Mouse (Mus musculus) stomach, postnatal 0 days (tissue): ENCODE measurements around the gene Scgn. TPM values are rescaled to one million over a fixed set of nuclear protein-coding genes. Genes with fewer than 3 reads are reported as not detected.

ENCODE experiments used
- ATAC-seq: fragments of 200-750 bp; cut with Nextera tagmentation; 2 replicates; pipeline ENCODE4 v1.8.0; 2017; ENCODE audit not compliant: low FRiP score, low TSS enrichment
- DNase-seq: peaks from one replicate; pipeline ENCODE4 v3.0.0-alpha.2; 2016; ENCODE audit warnings: low spot score
- H3K27ac ChIP-seq: fragments of 300-500 bp; sonication (generic); replicated peaks from 2 replicates; pipeline ENCODE4 v1.5.1; 2014; ENCODE audit warnings: mild to moderate bottlenecking, control low read depth
- H3K27me3 ChIP-seq: fragments of 300-500 bp; sonication (generic); 2 replicates; pipeline ENCODE4 v1.6.1; 2014; ENCODE audit warnings: low read length; ENCODE audit not compliant: control insufficient read depth, insufficient read depth
- H3K36me3 ChIP-seq: fragments of 300-500 bp; sonication (generic); 2 replicates; pipeline ENCODE4 v1.6.1; 2014; ENCODE audit warnings: low read length, mixed read lengths; ENCODE audit not compliant: control insufficient read depth, insufficient read depth
- H3K4me1 ChIP-seq: fragments of 300-500 bp; sonication (generic); replicated peaks from 2 replicates; pipeline ENCODE4 v1.6.1; 2014; ENCODE audit warnings: antibody characterized with exemption; ENCODE audit not compliant: control insufficient read depth, insufficient read depth
- H3K4me2 ChIP-seq: fragments of 300-500 bp; sonication (generic); replicated peaks from 2 replicates; pipeline ENCODE4 v1.6.1; 2014; ENCODE audit warnings: low read depth, mild to moderate bottlenecking, control low read depth, moderate library complexity
- H3K4me3 ChIP-seq: fragments of 300-500 bp; sonication (generic); 2 replicates; pipeline ENCODE4 v1.5.1; 2014; ENCODE audit warnings: low read depth, low read length, control low read depth
- H3K9ac ChIP-seq: fragments of 300-500 bp; sonication (generic); 2 replicates; pipeline ENCODE4 v1.6.1; 2014; ENCODE audit warnings: mild to moderate bottlenecking, low read length, control low read depth, mixed read lengths
- H3K9me3 ChIP-seq: fragments of 300-500 bp; sonication (generic); 2 replicates; pipeline ENCODE4 v1.6.1; 2016; ENCODE audit warnings: low read length; ENCODE audit not compliant: control insufficient read depth
- CTCF ChIP-seq: IDR thresholded peaks from 2 replicates; pipeline ENCODE4 v1.5.1; 2016; ENCODE audit warnings: antibody characterized with exemption, low read depth, mild to moderate bottlenecking, moderate library complexity
- EP300 ChIP-seq: optimal IDR thresholded peaks from 2 replicates; pipeline ENCODE3; 2016; ENCODE audit warnings: antibody characterized with exemption
- WGBS: fragments of 180-500 bp; shearing (Covaris S2); extraction: QIAGEN DNeasy Blood & Tissue Kit; methylation state at CpG from one replicate; pipeline ENCODE4 v1.1.7; 2014; 5-methylcytosine and 5-hydroxymethylcytosine counted together
- polyA plus RNA-seq: library from polyadenylated mRNA; unstranded; fragments of >200 nt; fragmentation: Nextera tagmentation; extraction: Ambion mirVana; gene quantifications from 2 replicates; pipeline ENCODE4 v1.2.1, GENCODE M21; 2015

Scgn gene
- polyA plus RNA-seq, 1 experiment from 2014 or later = 10.9 TPM

DNA sequence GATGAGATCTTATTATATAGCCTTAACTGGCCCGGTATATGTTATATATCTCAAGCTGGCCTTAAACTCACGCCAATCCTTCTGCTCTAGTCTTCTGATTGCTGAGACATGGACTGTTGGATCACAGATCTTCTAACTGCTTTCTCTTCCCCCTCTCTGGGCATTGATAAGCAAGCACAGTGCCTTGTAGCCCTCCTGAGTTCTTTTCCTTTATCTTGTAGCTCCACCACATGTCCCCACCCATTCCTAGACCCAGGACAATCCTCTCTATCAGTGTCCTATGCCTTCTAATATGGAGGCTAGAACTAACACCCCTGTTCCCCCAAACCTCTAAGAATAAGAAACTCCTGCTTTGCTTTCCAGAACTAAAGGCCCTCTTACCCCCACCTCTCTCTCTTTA is 14.5 kb upstream of the Scgn start:
- Histone ChIP-seq H3K27me3 (no peaks in the 10 kb centered on the region), H3K27ac (no peak overlapping the region), H3K36me3 (no peaks in the 10 kb centered on the region), H3K4me3 (no peak overlapping the region), H3K9me3 (no peaks in the 10 kb centered on the region), H3K9ac (no peak overlapping the region), H3K4me2 (no peak overlapping the region), H3K4me1 (no peaks in the 10 kb centered on the region)
- TF ChIP-seq EP300 = no peak
- TF ChIP-seq CTCF = no peak
- ATAC-seq = no peak
- WGBS = 91% methylated on average over 2 of the region's 2 CpGs
- no peak for DNase-seq

DNA sequence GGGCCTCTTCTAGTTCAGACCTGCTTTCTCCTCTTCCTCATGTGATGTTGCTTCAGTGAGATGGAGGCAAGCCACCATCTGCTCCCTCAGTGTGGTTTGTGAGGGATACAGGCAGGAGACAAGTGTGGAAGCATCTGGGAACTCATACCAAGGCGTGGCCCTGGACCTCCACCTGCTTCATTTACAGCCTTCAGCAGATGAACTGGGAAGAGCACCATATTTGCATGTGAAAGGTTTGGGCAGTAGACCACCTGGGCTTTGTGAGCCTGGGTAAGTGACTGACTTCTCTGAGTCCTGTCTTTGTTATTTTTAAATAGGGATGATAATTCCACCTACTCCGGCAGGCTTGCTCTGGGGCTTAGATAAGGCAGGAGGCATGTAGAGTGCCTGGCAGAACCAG is 10.8 kb upstream of the Scgn start:
- H3K4me2 ChIP-seq = no peak overlapping the region
- H3K36me3 ChIP-seq = no peaks in the 10 kb centered on the region
- 56% methylated on average over 2 of the region's 2 CpGs for WGBS
- H3K27ac ChIP-seq = no peak overlapping the region
- H3K27me3 ChIP-seq = no peaks in the 10 kb centered on the region
- no peak overlapping the region for H3K4me3 ChIP-seq
- H3K9me3 ChIP-seq = no peaks in the 10 kb centered on the region
- H3K4me1 ChIP-seq = no peaks in the 10 kb centered on the region
- DNase-seq (no peak), ATAC-seq (no peak)
- H3K9ac ChIP-seq = no peak overlapping the region
- TF ChIP-seq EP300 (no peak), CTCF (no peak)

DNA sequence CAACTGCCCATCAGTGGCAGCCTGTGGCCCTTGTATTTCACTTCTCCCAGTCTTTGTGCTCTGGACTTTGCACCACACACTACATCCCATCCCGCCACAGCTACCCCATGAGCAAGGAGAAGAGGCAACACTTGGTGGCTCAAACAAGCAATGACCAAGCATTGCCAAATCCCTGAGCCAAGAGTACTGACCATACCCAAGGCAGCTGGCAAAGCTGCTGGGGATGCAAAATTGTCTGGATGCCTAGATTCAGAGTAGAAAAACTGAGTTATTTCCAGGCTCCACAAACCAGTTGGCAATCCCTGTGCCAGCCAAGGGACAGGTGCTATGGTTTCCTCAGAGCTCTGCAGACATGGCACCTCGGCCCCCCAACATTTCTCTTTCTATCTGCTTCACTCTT is 10.1 kb upstream of the Scgn start:
- H3K4me2 ChIP-seq = no peak overlapping the region
- 70% methylated on average over 2 of the region's 2 CpGs for WGBS
- no peak overlapping the region for H3K4me3 ChIP-seq
- H3K4me1 ChIP-seq = no peaks in the 10 kb centered on the region
- H3K36me3 ChIP-seq = no peaks in the 10 kb centered on the region
- ATAC-seq (no peak), DNase-seq (no peak)
- H3K27ac ChIP-seq = no peak overlapping the region
- H3K27me3 ChIP-seq = no peaks in the 10 kb centered on the region
- no peak overlapping the region for H3K9ac ChIP-seq
- TF ChIP-seq CTCF (no peak), EP300 (no peak)
- no peaks in the 10 kb centered on the region for H3K9me3 ChIP-seq

DNA sequence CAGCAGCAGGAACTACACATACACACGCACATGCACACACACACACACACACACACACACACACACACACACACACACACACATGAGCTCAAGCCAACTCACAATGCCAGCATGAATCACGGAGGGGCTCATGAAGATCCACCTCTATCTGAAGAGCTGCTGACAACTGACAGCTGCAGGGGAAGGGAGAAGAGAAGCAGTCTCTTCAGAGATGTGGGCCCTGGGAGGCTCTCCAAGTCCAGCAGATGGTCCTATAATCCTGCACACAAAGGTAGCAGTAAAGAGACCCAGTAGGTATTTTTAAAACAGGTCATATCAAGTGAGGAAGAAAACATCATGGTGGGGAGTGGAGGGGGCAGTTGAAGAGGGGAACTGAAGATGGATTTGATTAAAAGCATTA is 7.8 kb upstream of the Scgn start:
- no peak for DNase-seq
- Histone ChIP-seq H3K27ac (no peak overlapping the region), H3K4me2 (no peak overlapping the region), H3K4me3 (no peak overlapping the region), H3K4me1 (no peaks in the 10 kb centered on the region), H3K9ac (no peak overlapping the region), H3K27me3 (no peaks in the 10 kb centered on the region), H3K9me3 (no peaks in the 10 kb centered on the region), H3K36me3 (no peaks in the 10 kb centered on the region)
- TF ChIP-seq EP300 = no peak
- no peak for TF ChIP-seq CTCF
- no peak for ATAC-seq
- WGBS = 72% methylated on average over 2 of the region's 2 CpGs

DNA sequence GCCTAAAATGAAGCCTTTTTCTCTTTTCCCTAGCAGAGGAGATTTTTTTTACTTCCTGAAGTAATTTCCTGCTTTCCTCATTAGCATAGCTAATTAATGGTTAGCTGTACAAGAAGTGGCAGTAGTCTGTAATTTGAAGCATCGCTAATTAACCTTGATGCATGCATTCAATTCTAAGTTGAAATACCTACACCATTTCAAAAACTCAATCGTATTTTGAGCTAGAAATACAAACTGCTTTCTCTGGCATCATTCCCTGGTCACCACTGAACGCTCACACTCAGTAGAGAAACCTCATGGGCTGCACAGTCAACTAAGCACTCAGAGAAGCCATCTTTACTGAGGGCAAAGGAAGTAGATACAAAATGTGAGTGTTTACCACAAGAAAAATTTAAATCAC is 3.7 kb upstream of the Scgn start:
- Histone ChIP-seq H3K27ac (no peak overlapping the region), H3K4me2 (no peak overlapping the region), H3K4me3 (no peak overlapping the region), H3K9ac (no peak overlapping the region), H3K4me1 (no peaks in the 10 kb centered on the region), H3K36me3 (no peaks in the 10 kb centered on the region), H3K9me3 (no peaks in the 10 kb centered on the region), H3K27me3 (no peaks in the 10 kb centered on the region; the same call in 1 of the 2 replicates)
- DNase-seq = no peak
- no peak for ATAC-seq
- WGBS = 72% methylated on average over 3 of the region's 3 CpGs
- TF ChIP-seq EP300 = no peak

DNA sequence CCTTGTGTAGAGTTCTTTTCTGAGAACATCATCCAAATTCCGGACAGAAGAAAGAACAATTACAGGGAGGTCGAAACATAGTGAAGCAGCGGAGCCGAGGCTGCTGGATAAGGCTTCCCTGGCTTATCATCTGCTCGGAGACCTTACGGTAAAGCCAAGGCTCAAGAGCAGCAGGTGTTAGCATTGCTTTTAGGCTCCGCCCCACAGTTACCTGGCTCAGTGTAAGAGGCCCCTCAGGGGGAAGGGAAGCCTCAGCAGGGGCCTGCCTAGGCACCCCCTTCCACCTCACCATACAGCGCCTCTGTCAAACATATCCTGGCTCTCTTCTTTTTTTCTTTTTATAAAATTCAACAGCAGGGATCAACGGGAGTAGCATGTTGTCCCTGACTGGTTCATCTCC is 3.0 kb upstream of the Scgn start:
- ATAC-seq = no peak
- 12% methylated on average over 9 of the region's 9 CpGs for WGBS
- no peak overlapping the region for H3K4me2 ChIP-seq

More for the DNA sequence above, 3.0 kb upstream of the Scgn start:
- Histone ChIP-seq H3K27me3 (no peaks in the 10 kb centered on the region; the same call in 1 of the 2 replicates), H3K4me3 (no peak overlapping the region), H3K4me1 (no peaks in the 10 kb centered on the region), H3K27ac (no peak overlapping the region), H3K9me3 (no peaks in the 10 kb centered on the region), H3K36me3 (no peaks in the 10 kb centered on the region), H3K9ac (no peak overlapping the region)
- TF ChIP-seq CTCF (no peak), EP300 (no peak)
- DNase-seq = no peak
